Mouse (Mus musculus) hindbrain, embryonic 13.5 days (tissue): ENCODE measurements around the gene Bspry. TPM values are rescaled to one million over a fixed set of nuclear protein-coding genes. Genes with fewer than 3 reads are reported as not detected.

Experiments
- polyA plus RNA-seq: library from polyadenylated mRNA; unstranded; fragments of >200 nt; fragmentation: Nextera tagmentation; extraction: Ambion mirVana; gene quantifications from 2 replicates; pipeline ENCODE4 v1.2.1, GENCODE M21; 2015

Gene Bspry
- polyA plus RNA-seq, 1 experiment from 2014 or later: 0.95 TPM

Other genes with a start within 250 kb of the Bspry start
- gene Zfp37, start 249.0 kb upstream of the Bspry start, polyA plus RNA-seq: 25.3 and 29.5 TPM in 2 replicates
- gene Slc31a2, start 217.5 kb upstream of the Bspry start, polyA plus RNA-seq: 15.2 and 15.3 TPM in 2 replicates
- 22.9 and 25.4 TPM in 2 replicates for gene Fkbp15, start 119.5 kb upstream of the Bspry start, polyA plus RNA-seq
- gene Slc31a1, start 119.3 kb upstream of the Bspry start, polyA plus RNA-seq: 40.1 and 44.2 TPM in 2 replicates
- gene Cdc26, start 71.4 kb upstream of the Bspry start, polyA plus RNA-seq: 95.8 and 102 TPM in 2 replicates
- gene Prpf4, start 71.3 kb upstream of the Bspry start, polyA plus RNA-seq: 17.0 and 17.8 TPM in 2 replicates
- not detected in 2 replicates for gene Rnf183, start 44.8 kb upstream of the Bspry start, polyA plus RNA-seq
- gene Wdr31, start 9.2 kb upstream of the Bspry start, polyA plus RNA-seq: 8.8 and 9.0 TPM in 2 replicates
- gene Hdhd3, start 23.4 kb downstream of the Bspry start, polyA plus RNA-seq: 13.3 and 15.5 TPM in 2 replicates
- gene Alad, start 39.9 kb downstream of the Bspry start, polyA plus RNA-seq: 64.2 and 66.1 TPM in 2 replicates
- 68.2 and 70.3 TPM in 2 replicates for gene Pole3, start 45.0 kb downstream of the Bspry start, polyA plus RNA-seq
- 0.55 and 0.82 TPM in 2 replicates for gene 4933430I17Rik, start 45.3 kb downstream of the Bspry start, polyA plus RNA-seq
- gene Rgs3, start 79.8 kb downstream of the Bspry start, polyA plus RNA-seq: 65.3 and 71.0 TPM in 2 replicates